Mouse (Mus musculus): ENCODE data around the gene Ttyh2. TPM values are rescaled to one million over a fixed set of nuclear protein-coding genes. Genes with fewer than 3 reads are reported as not detected.

Gene Ttyh2
- polyA plus RNA-seq, 1 experiment from 2014 or later: 73.4 TPM

DNA sequence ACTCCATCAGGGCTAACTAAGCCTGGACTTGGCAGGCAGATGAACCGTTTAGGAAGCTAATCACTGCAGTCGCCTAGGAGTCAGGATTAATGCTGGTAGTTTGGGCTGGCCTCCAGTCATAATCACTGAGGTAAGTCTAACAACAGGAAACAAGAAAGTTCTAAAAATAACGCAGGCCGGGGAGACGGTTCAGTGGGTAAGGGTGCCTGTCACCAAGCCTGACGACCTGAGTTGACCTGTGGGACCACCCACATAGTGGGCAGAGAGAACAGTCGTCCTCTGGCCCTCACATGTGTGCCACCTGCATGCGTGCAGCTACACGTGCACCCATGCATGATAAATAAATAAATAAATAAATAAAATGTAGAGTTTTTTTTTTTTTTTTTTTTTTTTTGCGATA lies 65.4 kb downstream of the Ttyh2 start:
- no peak overlapping the region for H3K27ac ChIP-seq (ENCODE audit: low read depth, low read length)
- no peak for TF ChIP-seq CTCF (IDR thresholded peaks at IDR 0.05; ENCODE audit: low read depth)
- H3K4me1 ChIP-seq (replicated peaks; ENCODE audit: control insufficient read depth, insufficient read depth, low read length): no peaks in the 10 kb centered on the region
- H3K27me3 ChIP-seq (replicated peaks; ENCODE audit: control insufficient read depth, insufficient read depth, low read length): no peaks in the 10 kb centered on the region
- H3K9ac ChIP-seq (ENCODE audit: low read depth, low read length): no peak overlapping the region
- no peaks in the 10 kb centered on the region for H3K36me3 ChIP-seq (ENCODE audit: control insufficient read depth, insufficient read depth)
- no peak for ATAC-seq
- H3K9me3 ChIP-seq (ENCODE audit: control insufficient read depth): no peaks in the 10 kb centered on the region
- H3K4me2 ChIP-seq (replicated peaks; ENCODE audit: low read depth): no peak overlapping the region
- WGBS: 55% methylated on average over 10 of the region's 10 CpGs
- H3K4me3 ChIP-seq (ENCODE audit: low read depth, low read length): no peak overlapping the region

DNA sequence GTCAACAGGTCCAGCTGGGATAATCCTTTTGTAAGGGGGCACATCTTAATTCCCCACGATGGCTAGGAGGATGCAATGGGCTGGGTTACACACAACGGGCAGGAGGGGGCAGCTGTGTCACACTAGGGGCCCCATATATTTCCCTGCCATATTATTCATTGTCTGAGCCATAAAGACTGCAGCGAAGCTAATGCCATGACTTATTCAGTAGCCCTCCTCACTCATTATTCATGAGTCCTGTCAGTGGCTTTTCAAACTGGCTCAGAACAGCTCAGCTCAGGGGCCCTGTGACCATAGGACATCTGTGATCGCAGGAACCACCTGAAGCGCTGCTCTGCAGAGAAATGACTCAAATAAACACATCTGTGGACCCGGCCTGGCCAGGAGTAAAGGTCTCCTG lies 66.2 kb downstream of the Ttyh2 start:
- H3K9me3 ChIP-seq (ENCODE audit: control insufficient read depth): no peaks in the 10 kb centered on the region
- H3K27me3 ChIP-seq (replicated peaks; ENCODE audit: control insufficient read depth, insufficient read depth, low read length): no peaks in the 10 kb centered on the region
- ATAC-seq: no peak
- TF ChIP-seq CTCF (IDR thresholded peaks at IDR 0.05; ENCODE audit: low read depth): no peak
- H3K27ac ChIP-seq (ENCODE audit: low read depth, low read length): no peak overlapping the region
- H3K4me2 ChIP-seq (replicated peaks; ENCODE audit: low read depth): no peak overlapping the region
- H3K4me1 ChIP-seq (replicated peaks; ENCODE audit: control insufficient read depth, insufficient read depth, low read length): no peaks in the 10 kb centered on the region
- no peak overlapping the region for H3K9ac ChIP-seq (ENCODE audit: low read depth, low read length)
- 49% methylated on average over 6 of the region's 6 CpGs for WGBS
- no peaks in the 10 kb centered on the region for H3K36me3 ChIP-seq (ENCODE audit: control insufficient read depth, insufficient read depth)
- H3K4me3 ChIP-seq (ENCODE audit: low read depth, low read length): no peak overlapping the region

DNA sequence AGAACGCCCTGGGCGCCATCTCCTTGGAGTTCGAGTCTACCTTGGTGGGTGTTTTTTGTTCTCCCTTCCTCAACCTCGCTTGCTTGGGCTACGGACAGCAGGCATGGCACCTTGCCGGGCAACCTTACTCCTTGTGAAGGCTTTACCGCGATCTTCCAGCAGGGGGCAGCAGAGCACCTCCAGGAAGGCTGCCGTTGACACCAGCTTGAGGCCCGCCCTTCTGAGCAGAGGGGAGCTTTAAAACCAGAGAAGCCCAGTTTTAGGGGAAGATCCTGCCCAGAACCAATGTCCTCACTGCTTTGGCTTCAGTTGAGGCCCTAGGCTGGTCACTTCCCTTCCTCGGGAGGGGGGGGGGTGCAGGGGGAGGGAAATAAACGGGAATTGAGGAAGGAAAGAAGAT lies 69.9 kb downstream of the Ttyh2 start:
- no peaks in the 10 kb centered on the region for H3K4me1 ChIP-seq (replicated peaks; ENCODE audit: control insufficient read depth, insufficient read depth, low read length)
- no peak overlapping the region for H3K4me3 ChIP-seq (ENCODE audit: low read depth, low read length)
- no peak overlapping the region for H3K27ac ChIP-seq (ENCODE audit: low read depth, low read length)
- peak; percentile 58 for ATAC-seq
- peak; percentile 99 for TF ChIP-seq CTCF (IDR thresholded peaks at IDR 0.05; ENCODE audit: low read depth)
- 1% methylated on average over 12 of the region's 12 CpGs for WGBS
- H3K27me3 ChIP-seq (replicated peaks; ENCODE audit: control insufficient read depth, insufficient read depth, low read length): no peaks in the 10 kb centered on the region
- no peaks in the 10 kb centered on the region for H3K36me3 ChIP-seq (ENCODE audit: control insufficient read depth, insufficient read depth)
- H3K4me2 ChIP-seq (replicated peaks; ENCODE audit: low read depth): peak overlapping the region; percentile 24; the same call in 1 of the 2 replicates
- no peak overlapping the region for H3K9ac ChIP-seq (ENCODE audit: low read depth, low read length)
- H3K9me3 ChIP-seq (ENCODE audit: control insufficient read depth): no peaks in the 10 kb centered on the region

DNA sequence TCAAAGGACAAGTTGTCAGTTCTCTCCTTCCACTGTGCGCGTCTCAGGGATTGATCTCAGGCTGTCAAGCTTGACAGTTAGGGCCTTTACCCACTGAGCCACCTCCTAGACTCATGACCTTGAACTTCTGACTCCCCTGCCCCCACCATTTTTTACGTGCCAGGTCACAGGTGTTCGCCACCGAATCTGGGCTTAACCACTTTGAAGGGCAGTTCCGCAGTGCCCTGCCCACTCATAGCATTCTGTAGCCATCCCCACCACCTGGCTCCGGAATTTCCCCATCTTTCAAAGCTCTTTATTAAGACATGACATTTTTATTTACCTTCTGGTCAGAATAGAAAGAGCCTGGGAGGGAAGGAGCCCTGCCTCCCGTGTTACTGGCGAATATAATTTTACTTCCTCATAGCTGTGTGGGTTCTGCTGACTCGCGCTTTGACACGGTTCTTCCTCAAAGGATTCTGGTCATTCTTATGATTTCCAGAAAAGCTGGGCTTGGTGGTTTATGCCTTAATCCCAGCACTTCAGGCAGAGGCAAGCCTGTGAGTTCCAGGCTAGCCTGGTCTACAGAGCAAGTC lies 72.4 kb downstream of the Ttyh2 start:
- no peaks in the 10 kb centered on the region for H3K27me3 ChIP-seq (replicated peaks; ENCODE audit: control insufficient read depth, insufficient read depth, low read length)
- no peaks in the 10 kb centered on the region for H3K9me3 ChIP-seq (ENCODE audit: control insufficient read depth)
- no peaks in the 10 kb centered on the region for H3K36me3 ChIP-seq (ENCODE audit: control insufficient read depth, insufficient read depth)
- TF ChIP-seq CTCF (IDR thresholded peaks at IDR 0.05; ENCODE audit: low read depth): no peak
- peak; percentile 47; the same call in 1 of the 2 replicates for ATAC-seq
- H3K4me2 ChIP-seq (replicated peaks; ENCODE audit: low read depth): no peak overlapping the region
- no peak overlapping the region for H3K4me3 ChIP-seq (ENCODE audit: low read depth, low read length)
- no peaks in the 10 kb centered on the region for H3K4me1 ChIP-seq (replicated peaks; ENCODE audit: control insufficient read depth, insufficient read depth, low read length)
- H3K9ac ChIP-seq (ENCODE audit: low read depth, low read length): no peak overlapping the region
- H3K27ac ChIP-seq (ENCODE audit: low read depth, low read length): no peak overlapping the region
- 42% methylated on average over 12 of the region's 12 CpGs for WGBS

DNA sequence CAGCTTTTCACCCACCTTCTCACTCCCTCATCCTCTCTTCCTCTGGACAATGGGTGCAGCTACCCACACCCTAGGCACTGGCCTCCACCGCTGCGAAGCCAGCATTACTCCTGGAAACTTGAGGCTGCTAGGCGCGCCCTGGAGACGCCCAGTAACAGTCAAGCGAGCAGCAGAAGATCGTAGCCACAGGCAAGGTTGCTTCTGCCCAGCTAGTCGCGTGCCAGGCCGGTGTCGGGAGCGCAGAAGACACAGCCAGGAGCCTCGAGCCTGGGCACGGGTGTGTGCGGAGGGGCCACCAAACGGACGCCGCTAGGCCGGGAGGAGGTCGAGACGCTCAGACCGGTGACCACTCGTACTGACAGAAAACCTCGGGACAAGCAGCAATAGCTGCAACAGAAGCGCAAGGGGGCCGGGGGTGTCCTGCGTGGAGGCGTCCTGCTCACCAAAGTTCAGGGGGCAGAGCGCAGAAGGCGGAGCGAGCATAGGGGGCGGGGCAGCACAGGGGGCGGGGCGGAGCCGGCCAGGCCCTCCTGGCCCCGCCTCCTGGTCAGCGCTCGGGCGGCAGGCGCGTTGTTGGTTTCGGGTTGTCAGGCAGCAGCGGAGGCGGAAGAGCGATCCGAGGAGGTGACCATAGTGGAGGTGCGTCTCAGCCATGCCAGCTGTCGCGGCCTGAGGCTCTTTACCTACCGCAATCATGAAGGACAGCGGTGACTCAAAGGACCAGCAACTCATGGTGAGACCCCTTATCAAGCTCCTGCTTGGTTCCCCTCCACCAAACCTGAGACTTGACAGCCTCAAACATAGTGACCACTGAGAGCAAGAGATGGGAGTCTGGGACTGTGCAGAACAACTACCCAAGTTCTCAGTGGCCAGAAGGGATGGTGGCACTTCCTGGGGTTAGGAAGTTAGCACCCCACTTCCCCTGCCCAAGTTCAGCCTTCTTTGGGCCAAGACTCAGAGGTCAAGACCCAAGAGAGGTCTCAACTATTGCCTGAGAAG lies 89.9 kb downstream of the Ttyh2 start, which contains the start of gene Kif19a:
Gene Kif19a (plus strand): TSS at position 569 of the 999 bp plus-strand sequence.
- Histone ChIP-seq H3K27ac (ENCODE audit: low read depth, low read length) (no peak within 1 kb of the TSS), H3K27me3 (replicated peaks; ENCODE audit: control insufficient read depth, insufficient read depth, low read length) (peaks cover 16% of the 10 kb centered on the region; the same call in 1 of the 2 replicates), H3K4me2 (replicated peaks; ENCODE audit: low read depth) (peak within 1 kb of the TSS; percentile 92), H3K36me3 (ENCODE audit: control insufficient read depth, insufficient read depth) (no peaks in the 10 kb centered on the region), H3K9me3 (ENCODE audit: control insufficient read depth) (no peaks in the 10 kb centered on the region), H3K4me3 (ENCODE audit: low read depth, low read length) (peak within 1 kb of the TSS; percentile 42), H3K4me1 (replicated peaks; ENCODE audit: control insufficient read depth, insufficient read depth, low read length) (no peaks in the 10 kb centered on the region), H3K9ac (ENCODE audit: low read depth, low read length) (peak within 1 kb of the TSS; percentile 40; the same call in 1 of the 2 replicates)
- 0 out of 2 replicates have a peak, but pooled peaks have one; percentile 8 for TF ChIP-seq CTCF (IDR thresholded peaks at IDR 0.05; ENCODE audit: low read depth)
- ATAC-seq: peak; percentile 70
- WGBS: 3% methylated on average over 51 of the region's 51 CpGs

DNA sequence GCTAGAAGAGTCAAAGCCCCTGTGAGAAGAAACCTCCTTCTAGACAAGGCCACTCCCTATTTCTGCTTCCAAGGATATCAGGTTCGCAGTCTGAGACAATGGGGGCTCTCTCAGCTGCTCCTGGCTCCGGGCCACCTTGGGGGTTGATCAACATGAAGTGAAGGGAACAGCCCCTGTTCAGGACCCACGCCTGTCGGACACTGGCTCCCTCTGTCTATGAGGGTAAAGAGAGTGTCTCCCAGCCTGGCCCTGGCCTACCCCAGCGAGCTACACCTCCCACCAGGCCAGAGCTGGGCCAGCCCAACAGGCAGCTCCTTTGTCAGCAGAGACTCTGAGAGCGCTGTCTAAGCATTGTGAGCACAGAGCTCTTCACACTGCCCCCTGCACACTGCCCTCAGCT lies 94.7 kb downstream of the Ttyh2 start:
- Histone ChIP-seq H3K27ac (ENCODE audit: low read depth, low read length) (no peak overlapping the region), H3K4me2 (replicated peaks; ENCODE audit: low read depth) (no peak overlapping the region), H3K4me1 (replicated peaks; ENCODE audit: control insufficient read depth, insufficient read depth, low read length) (no peaks in the 10 kb centered on the region), H3K9ac (ENCODE audit: low read depth, low read length) (no peak overlapping the region), H3K27me3 (replicated peaks; ENCODE audit: control insufficient read depth, insufficient read depth, low read length) (peaks cover 16% of the 10 kb centered on the region; the same call in 1 of the 2 replicates), H3K36me3 (ENCODE audit: control insufficient read depth, insufficient read depth) (no peaks in the 10 kb centered on the region), H3K4me3 (ENCODE audit: low read depth, low read length) (no peak overlapping the region), H3K9me3 (ENCODE audit: control insufficient read depth) (no peaks in the 10 kb centered on the region)
- 58% methylated on average over 6 of the region's 6 CpGs for WGBS
- ATAC-seq: no peak
- TF ChIP-seq CTCF (IDR thresholded peaks at IDR 0.05; ENCODE audit: low read depth): no peak

Other genes with a start within 250 kb of the Ttyh2 start
- gene Rpl38, start 6.9 kb upstream of the Ttyh2 start, polyA plus RNA-seq (2015; fragmentation: Nextera tagmentation; extraction: Ambion mirVana): 922 and 935 TPM in 2 replicates
- gene Dnaic2, start 52.0 kb downstream of the Ttyh2 start, polyA plus RNA-seq (2015; fragmentation: Nextera tagmentation; extraction: Ambion mirVana): 0.12 and 0.22 TPM in 2 replicates
- gene Kif19a, start 90.0 kb downstream of the Ttyh2 start, polyA plus RNA-seq (2015; fragmentation: Nextera tagmentation; extraction: Ambion mirVana): 0.21 and 0.67 TPM in 2 replicates
- gene Btbd17, start 120.5 kb downstream of the Ttyh2 start, polyA plus RNA-seq (2015; fragmentation: Nextera tagmentation; extraction: Ambion mirVana): 0.14 and 0.20 TPM in 2 replicates
- not detected in 2 replicates for gene Gpr142, start 123.5 kb downstream of the Ttyh2 start, polyA plus RNA-seq (2015; fragmentation: Nextera tagmentation; extraction: Ambion mirVana)
- 2.3 and 2.8 TPM in 2 replicates for gene Gprc5c, start 175.7 kb downstream of the Ttyh2 start, polyA plus RNA-seq (2015; fragmentation: Nextera tagmentation; extraction: Ambion mirVana)
- 2.2 and 2.3 TPM in 2 replicates for gene Cd300a, start 214.6 kb downstream of the Ttyh2 start, polyA plus RNA-seq (2015; fragmentation: Nextera tagmentation; extraction: Ambion mirVana)